Mouse (Mus musculus) macrophage (primary cell): ENCODE measurements around the gene Gngt1. TPM values are rescaled to one million over a fixed set of nuclear protein-coding genes. Genes with fewer than 3 reads are reported as not detected.

Experiments used
- H3K27ac ChIP-seq: fragments of 350-480 bp; formaldehyde crosslinking; 2 replicates; pipeline ENCODE4 v1.9.0; 2021
- H3K36me3 ChIP-seq: fragments of 350-480 bp; formaldehyde crosslinking; 2 replicates; pipeline ENCODE4 v1.9.0; 2021; ENCODE audit errors: inconsistent target
- H3K4me3 ChIP-seq: fragments of 350-480 bp; formaldehyde crosslinking; 2 replicates; pipeline ENCODE4 v1.9.0; 2021; ENCODE audit errors: inconsistent target
- H3K79me2 ChIP-seq: fragments of 350-480 bp; formaldehyde crosslinking; 2 replicates; pipeline ENCODE4 v1.9.0; 2021; ENCODE audit errors: inconsistent target
- WGBS: methylation state at CpG from one replicate; pipeline ENCODE4 v1.1.7; 2026; ENCODE audit warnings: inconsistent platforms; ENCODE audit not compliant: missing documents; 5-methylcytosine and 5-hydroxymethylcytosine counted together
- polyA plus RNA-seq: library from polyadenylated mRNA; stranded (reverse); fragments of 250-400 nt; gene quantifications from 3 replicates; pipeline ENCODE4 v1.2.4, GENCODE M21; 2018; ENCODE audit warnings: inconsistent platforms

The Gngt1 gene
- polyA plus RNA-seq, 1 experiment from 2014 or later: not detected

DNA sequence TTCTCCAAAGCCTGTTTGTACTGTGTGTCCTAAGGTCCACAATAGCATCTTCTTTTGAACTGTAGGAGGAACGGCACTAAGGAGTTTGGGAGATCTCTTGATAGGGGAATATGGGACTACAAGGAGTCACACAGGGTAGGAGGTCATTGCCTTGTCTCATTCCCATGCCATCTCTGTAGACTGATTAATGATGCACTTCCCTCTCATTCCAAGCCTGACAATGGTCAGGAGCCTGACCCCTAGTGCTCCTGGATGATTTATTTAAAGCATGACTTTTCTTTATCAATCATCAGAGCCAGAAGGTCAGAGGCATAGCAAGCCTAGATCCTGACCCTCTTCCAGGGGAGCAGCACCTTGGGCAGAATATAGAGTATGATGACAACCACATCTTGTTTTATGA lies 29.1 kb downstream of the Gngt1 start:
- Histone ChIP-seq H3K4me3 (no peak overlapping the region), H3K36me3 (no peaks in the 10 kb centered on the region), H3K79me2 (no peaks in the 10 kb centered on the region), H3K27ac (no peak overlapping the region)
- WGBS: 100% methylated on average over 1 of the region's 1 CpGs

DNA sequence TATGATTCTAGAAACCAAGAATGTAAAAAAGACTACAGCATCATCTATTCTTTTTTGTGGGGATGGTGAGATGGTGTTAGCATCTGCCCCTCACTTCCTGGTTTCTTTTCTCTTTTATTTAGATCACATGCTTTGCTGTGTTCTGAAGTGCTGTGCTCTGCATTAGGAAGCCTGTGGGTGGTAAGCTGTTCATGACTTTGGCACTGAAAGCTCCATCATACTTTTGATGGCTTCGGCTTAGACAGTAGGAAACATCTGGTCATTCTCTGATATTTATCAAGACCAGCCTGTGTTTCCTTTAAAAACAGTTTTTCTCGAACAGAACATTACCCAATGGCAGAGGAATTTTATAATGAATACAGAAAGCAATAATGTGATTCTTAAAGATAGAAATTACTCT lies 32.8 kb downstream of the Gngt1 start:
- no peak overlapping the region for H3K27ac ChIP-seq
- no peaks in the 10 kb centered on the region for H3K79me2 ChIP-seq
- WGBS: 8% methylated on average over 2 of the region's 2 CpGs
- no peak overlapping the region for H3K4me3 ChIP-seq
- no peaks in the 10 kb centered on the region for H3K36me3 ChIP-seq

DNA sequence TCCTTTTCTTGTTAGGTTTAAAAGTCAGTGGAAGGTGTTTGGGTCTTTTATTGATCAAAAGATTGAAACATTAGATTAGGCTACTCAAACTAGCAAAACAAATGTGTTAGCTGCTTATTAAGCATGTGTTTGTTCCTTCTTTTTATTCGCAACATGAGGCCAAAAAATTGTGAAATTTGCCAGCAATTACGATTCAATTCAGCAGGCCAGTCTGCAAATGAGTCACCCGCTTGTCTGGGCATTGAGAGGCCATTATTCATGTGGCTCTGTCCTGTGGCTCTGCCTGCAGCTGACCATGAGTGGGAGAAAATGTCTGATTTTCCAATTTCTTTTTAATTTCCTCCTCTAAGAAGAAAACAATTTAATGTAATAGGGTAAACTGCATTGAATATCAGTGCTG lies 37.4 kb downstream of the Gngt1 start:
- Histone ChIP-seq H3K4me3 (no peak overlapping the region), H3K36me3 (no peaks in the 10 kb centered on the region), H3K79me2 (no peaks in the 10 kb centered on the region), H3K27ac (no peak overlapping the region)
- 53% methylated on average over 3 of the region's 3 CpGs for WGBS

DNA sequence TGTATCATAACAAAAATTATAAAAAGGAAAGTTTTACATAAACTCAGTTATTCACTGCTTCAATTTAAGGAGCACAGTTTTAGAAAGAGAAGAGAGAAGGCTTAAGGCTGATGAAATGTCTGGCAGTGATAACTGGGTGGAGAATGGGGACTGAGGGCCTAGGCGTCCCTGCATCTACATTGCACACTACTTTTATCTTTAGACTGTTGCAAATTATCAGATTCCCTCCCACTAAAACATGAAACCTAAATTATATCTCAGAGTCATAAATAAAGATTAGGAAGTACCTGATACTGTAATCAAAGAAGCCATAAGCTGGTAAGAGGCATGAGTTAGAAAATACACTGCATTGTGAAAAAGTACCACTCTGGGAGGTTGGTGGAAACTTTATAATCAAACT lies 48.2 kb downstream of the Gngt1 start:
- Histone ChIP-seq H3K36me3 (no peaks in the 10 kb centered on the region), H3K27ac (no peak overlapping the region), H3K79me2 (no peaks in the 10 kb centered on the region), H3K4me3 (no peak overlapping the region)
- 100% methylated on average over 1 of the region's 1 CpGs for WGBS

Other genes with a start within 250 kb of the Gngt1 start
- gene Calcr, start 229.1 kb upstream of the Gngt1 start, polyA plus RNA-seq: not detected in 3 replicates
- 0.63 TPM in 1 of 3 replicates, not detected in the others for gene Tfpi2, start 4.9 kb upstream of the Gngt1 start, polyA plus RNA-seq
- 9.7 to 19.8 TPM (median 15.0 TPM) in 3 replicates for gene Gng11, start 10.1 kb downstream of the Gngt1 start, polyA plus RNA-seq
- gene Bet1, start 93.2 kb downstream of the Gngt1 start, polyA plus RNA-seq: 35.6 to 38.7 TPM (median 38.4 TPM) in 3 replicates